Mouse (Mus musculus) adrenal gland, adult 8-10 months (tissue): ENCODE results near the gene Abi3. TPM values are rescaled to one million over a fixed set of nuclear protein-coding genes. Genes with fewer than 3 reads are reported as not detected.

Experiments used
- DNase-seq: peaks from one replicate; pipeline ENCODE4 v3.0.0; 2022
- total RNA-seq, 4 experiments: library from RNA; stranded (reverse); gene quantifications; 2 replicates each; pipeline ENCODE4 v1.2.4; 2022

The Abi3 gene
- total RNA-seq, 4 experiments from 2014 or later = 8.9 to 14.3 (median 12.2) TPM

DNA sequence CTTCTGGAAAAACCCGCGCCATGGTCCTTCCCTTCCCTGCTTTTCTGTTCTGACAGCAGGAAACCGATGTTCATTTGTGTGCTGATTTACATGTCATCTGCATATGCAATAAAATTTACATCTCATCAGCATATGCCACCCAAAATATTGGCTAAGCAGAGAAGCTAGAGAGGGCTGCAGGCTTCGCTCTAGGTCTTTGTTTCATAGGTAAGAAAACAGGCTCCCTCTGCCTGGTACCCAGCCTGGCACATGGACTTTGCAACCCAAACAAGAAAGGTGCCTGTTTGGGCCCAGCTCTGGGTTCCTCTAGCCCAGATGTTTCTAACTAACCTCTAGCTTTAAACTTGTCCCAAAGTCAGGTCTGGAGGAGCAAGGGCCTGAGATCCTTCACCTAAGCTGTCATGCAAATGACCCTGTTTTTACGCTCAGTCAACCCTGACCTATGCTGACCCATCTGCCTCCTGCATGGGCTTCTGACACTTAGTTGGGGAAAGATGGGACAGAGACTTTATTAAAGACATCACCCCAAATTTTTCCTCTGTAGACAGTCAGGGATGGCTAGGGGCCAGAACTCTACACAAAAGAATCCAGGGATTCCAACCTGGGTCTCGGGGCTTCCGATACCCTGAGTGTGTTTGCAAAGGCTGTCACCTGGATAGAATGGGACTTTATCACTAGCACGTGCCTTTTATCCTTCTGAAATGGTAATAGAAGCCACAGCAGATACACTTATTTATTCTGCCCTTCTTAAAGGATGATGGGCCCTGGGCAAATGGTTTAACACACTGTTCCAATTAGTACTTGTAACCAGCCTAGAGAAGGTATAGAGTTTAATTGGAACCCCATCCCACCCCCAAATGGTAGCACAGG is 3.0 kb downstream of the Abi3 start:
- no peak for DNase-seq

DNA sequence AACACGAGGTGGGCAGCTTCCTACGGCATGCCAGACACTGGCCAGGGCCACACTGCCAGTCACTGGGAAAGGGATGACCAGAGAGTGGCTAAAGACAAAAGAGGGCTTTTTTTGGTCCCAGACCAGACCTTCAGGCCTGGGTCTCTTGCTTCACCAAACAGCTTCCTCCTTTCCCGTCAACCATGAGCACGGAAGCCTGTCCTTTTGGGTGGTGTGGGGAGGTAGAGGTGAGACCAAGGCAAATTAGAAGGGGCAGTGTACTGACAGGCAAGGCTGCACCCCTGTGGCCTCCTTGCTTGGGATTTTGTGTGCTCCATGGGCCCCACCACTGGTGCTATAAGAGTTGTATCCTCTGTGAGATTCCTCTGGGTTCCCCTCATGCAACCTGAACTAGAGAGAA is 3.7 kb downstream of the Abi3 start:
- no peak for DNase-seq

- peak; percentile 82 for DNase-seq
These were observed 5.2 kb downstream of the Abi3 start, which contains the start of gene Gngt2 for GRCm38 (mm10) chr11:95837059-95837458. Gene Gngt2, plus strand, starts transcription at chr11:95837216.

GRCm38 (mm10) chr11:95836433-95836832 is 5.8 kb downstream of the Abi3 start:
- DNase-seq = no peak

- DNase-seq = no peak
These were observed 6.4 kb downstream of the Abi3 start for GRCm38 (mm10) chr11:95835832-95836231.

- DNase-seq = no peak
These were observed 7.2 kb downstream of the Abi3 start for GRCm38 (mm10) chr11:95834742-95835710.

- no peak for DNase-seq
These were observed 8.1 kb downstream of the Abi3 start for GRCm38 (mm10) chr11:95834143-95834667.

DNA sequence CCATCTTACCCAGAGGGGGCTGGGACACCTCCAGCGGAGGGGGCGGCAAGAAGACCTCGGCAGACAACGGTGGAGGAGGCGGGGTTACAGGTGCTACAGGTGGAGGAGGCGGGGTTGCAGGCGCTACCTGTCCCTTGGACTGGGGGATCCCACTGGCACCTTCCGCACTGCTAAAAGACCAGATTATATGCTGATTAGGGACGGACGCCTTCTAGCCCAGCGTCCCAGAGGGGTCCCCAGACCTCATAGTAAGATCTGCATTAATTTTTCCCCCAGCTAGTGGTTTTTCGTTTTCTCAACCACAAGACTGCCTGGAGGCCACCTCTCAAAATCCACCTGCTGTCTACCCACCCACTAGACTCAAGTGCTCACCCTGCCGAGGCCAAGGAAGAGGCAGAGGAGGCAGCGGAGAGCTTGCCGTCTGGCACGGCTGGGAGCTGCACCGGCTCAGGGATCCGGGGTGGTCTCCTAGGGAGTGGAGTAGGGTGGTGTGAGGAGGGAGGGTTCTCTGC is 8.6 kb downstream of the Abi3 start:
- DNase-seq = no peak

DNA sequence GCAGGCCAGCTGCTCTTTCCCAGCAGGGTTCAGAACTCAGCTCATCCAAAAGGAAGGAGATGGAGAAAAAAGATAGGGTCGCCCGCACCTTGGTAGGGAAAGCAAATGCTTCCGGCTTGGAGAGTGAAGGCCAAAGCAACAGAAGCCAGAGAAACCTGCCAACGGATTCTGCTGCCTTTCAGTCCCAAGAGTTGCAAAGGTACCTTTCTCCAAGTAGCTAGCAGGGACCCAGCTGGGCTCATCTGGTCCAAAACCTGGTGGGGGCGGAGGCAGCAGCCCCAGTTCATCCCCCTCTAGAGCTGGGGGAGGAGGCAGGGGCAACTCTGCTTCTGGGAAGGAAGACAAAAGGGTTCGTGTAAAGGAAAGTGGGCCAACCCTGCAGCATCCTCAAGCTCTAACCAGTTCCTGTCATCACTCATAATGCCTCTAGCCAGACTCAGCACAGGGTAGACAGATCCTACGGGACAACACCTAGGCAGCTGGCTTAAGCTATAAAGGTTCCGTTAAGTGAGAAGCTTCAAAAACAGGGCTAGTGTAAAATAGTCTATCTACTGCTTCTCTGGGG is 9.2 kb downstream of the Abi3 start:
- no peak for DNase-seq

DNA sequence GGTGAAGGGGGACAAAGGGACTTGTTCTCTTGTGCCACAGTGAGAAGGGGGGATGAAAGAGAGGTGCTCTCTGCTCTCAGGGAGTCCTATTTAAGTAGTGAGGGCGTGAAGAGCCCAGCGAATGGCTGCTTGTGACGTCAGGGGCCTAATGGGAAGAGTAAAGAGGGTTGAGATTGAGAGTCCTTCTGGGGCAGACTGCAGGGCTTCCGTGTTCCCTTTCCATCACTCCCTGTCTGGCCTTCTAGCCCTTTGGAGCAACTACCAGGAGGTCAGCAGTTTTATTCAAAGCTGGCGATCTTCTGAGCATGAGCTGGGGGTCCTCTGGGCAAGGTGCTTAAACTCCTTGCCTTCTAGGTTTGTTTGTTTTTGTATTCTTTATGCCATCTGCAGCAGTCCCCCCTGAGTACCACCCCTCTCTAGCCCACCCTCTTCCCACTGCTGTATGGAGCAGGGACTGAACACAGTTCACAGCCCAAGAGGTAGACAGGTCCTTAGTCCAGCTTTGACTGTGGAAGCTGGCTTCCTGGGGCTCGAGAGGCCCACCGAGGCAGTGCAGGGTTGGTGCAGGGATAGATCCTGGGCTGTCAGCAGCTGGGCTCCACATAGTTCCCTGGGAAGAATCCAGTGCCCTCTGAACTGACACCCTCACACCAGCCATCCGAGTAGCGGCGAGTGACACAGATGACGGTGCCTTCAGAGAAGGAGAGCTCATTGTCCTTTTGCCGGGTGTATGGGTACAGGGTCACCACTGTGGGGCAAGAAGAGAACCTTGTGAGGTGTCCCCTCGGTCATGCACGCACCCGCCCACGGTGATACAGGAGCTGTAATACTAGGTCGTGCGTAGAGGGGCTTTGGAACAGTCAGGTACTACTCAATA is 9.9 kb downstream of the Abi3 start:
- DNase-seq = no peak

- no peak for DNase-seq
These were observed 10.6 kb downstream of the Abi3 start for GRCm38 (mm10) chr11:95831641-95832040.

DNA sequence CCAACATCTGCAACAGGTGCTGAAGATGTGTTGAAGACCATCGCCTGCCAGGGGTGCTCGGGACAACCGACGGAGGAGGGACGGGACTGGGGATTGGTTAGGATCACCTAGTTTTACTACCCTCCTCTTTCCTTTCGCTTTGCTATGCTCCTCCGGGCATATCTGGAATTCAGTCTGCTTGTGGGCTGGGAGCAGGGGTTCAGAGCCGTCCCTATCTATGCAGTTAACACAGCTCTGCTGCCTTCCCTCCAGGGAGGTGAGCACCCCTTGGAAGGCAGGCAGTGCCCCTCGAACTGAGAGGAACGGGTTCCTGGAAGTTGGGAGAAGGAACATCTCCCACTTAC is 11.0 kb downstream of the Abi3 start:
- DNase-seq = no peak

DNA sequence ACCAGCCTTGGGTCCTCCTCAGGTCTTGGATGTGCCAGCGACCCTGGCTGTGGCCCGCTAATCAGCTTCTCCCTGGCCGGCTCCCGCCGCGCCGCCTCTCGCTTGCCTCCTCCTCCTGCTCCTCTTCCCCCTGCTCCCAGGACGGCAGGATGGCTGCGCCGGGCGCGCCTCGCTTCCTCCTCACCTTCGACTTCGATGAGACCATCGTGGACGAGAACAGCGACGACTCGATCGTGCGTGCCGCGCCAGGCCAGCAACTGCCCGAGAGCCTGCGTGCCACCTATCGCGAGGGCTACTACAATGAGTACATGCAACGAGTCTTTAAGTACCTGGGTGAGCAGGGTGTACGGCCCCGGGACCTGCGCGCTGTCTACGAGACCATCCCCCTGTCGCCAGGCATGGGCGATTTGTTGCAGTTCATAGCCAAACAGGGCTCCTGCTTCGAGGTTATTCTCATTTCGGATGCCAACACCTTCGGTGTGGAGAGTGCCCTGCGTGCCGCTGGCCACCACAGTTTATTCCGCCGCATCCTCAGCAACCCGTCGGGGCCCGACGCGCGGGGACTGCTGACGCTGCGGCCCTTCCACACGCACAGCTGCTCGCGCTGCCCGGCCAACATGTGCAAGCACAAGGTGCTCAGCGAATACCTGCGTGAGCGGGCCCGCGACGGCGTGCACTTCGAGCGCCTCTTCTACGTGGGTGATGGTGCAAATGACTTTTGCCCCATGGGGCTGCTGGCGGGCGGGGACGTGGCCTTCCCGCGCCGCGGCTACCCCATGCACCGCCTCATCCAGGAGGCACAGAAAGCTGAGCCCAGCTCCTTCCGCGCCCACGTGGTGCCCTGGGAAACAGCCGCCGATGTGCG is 11.6 kb downstream of the Abi3 start:
- DNase-seq = no peak

- DNase-seq = no peak
These were observed 12.7 kb downstream of the Abi3 start for GRCm38 (mm10) chr11:95829526-95830050.

GRCm38 (mm10) chr11:95828181-95828964 is 13.9 kb downstream of the Abi3 start:
- no peak for DNase-seq

GRCm38 (mm10) chr11:95827464-95828085 is 14.7 kb downstream of the Abi3 start:
- no peak for DNase-seq

GRCm38 (mm10) chr11:95827168-95827447 is 15.2 kb downstream of the Abi3 start:
- DNase-seq = no peak

- DNase-seq = no peak
These were observed 15.7 kb downstream of the Abi3 start for GRCm38 (mm10) chr11:95826317-95827167.
